Mouse (Mus musculus): ENCODE measurements around the gene Tns3. TPM values are rescaled to one million over a fixed set of nuclear protein-coding genes. Genes with fewer than 3 reads are reported as not detected.

Tns3 gene
- total and polyA plus RNA-seq, 3 experiments = not detected

- no peaks in the 10 kb centered on the region for H3K27me3 ChIP-seq (ENCODE audit: control insufficient read depth in 1 of 2, insufficient read depth in 2 of 2, low read length in 2 of 2)
- H3K4me1 ChIP-seq (ENCODE audit: control insufficient read depth in 1 of 2, insufficient read depth in 2 of 2, low read length in 2 of 2) = no peaks in the 10 kb centered on the region
- H3K9me3 ChIP-seq (replicated peaks; ENCODE audit: insufficient read depth, low read length) = no peaks in the 10 kb centered on the region
- no peaks in the 10 kb centered on the region for H3K79me2 ChIP-seq (ENCODE audit: control insufficient read depth, insufficient read depth, low read length, poor library complexity)
- no peaks in the 10 kb centered on the region for H3K36me3 ChIP-seq (ENCODE audit: control insufficient read depth in 1 of 2, insufficient read depth in 2 of 2, low read length in 2 of 2)
- H3K27ac ChIP-seq (ENCODE audit: control insufficient read depth, low read depth, low read length) = no peak overlapping the region
- no peak overlapping the region for H3K4me3 ChIP-seq (ENCODE audit: control insufficient read depth in 1 of 2, insufficient read depth in 1 of 2, low read depth in 2 of 2, low read length in 2 of 2)
- no peak overlapping the region for H3K9ac ChIP-seq (ENCODE audit: control insufficient read depth, low read depth, low read length, poor library complexity, severe bottlenecking)
- DNase-seq (ENCODE audit: low read depth, low spot score) = no peak
- TF ChIP-seq GATA1 (IDR thresholded peaks at IDR 0.05; ENCODE audit: low read depth, low read length) = no peak
- no peak for TF ChIP-seq CTCF (IDR thresholded peaks at IDR 0.05 in 2 of 3, conservative IDR thresholded peaks at IDR 0.05 in 1 of 3; ENCODE audit: control insufficient read depth in 1 of 3, insufficient read depth in 1 of 3, low read depth in 2 of 3, low read length in 3 of 3, poor library complexity in 1 of 3, severe bottlenecking in 1 of 3)
- no peak for TF ChIP-seq MYC (IDR thresholded peaks at IDR 0.05; ENCODE audit: low read depth, low read length)
- no peak for TF ChIP-seq ELF1 (IDR thresholded peaks at IDR 0.05; ENCODE audit: low read depth, low read length)
- TF ChIP-seq CHD2 (IDR thresholded peaks at IDR 0.05; ENCODE audit: low read length) = no peak
These were observed 32.2 kb downstream of the Tns3 start for GRCm38 (mm10) chr11:8632163-8632562.

DNA sequence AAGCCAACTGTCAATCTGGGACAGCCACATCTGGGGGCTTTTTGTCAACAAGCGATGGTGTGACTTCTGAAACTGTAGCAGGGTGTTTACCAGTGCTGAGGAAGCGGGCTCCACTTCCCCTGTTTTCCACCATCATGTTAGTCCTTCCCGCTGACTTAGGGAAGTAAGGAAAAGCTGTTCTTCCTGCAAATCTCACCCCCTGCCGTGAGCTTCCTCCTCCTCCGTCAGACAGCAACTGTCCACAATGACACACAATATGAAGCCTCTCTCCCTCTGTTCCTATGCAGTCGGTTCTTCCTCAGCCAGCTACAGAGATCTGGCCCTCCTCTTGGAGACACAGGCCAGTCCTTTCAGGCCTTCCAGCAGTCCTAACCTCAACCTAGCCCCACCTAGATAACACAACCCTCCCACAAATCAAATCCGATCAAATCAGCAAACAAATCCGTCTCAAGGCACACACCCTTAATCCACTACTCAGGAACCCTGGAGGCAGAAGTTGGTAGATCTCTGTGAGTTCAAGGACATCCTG lies 34.4 kb downstream of the Tns3 start:
- Histone ChIP-seq H3K27ac (ENCODE audit: control insufficient read depth, low read depth, low read length) (no peak overlapping the region), H3K4me1 (ENCODE audit: control insufficient read depth in 1 of 2, insufficient read depth in 2 of 2, low read length in 2 of 2) (no peaks in the 10 kb centered on the region), H3K9me3 (replicated peaks; ENCODE audit: insufficient read depth, low read length) (no peaks in the 10 kb centered on the region), H3K9ac (ENCODE audit: control insufficient read depth, low read depth, low read length, poor library complexity, severe bottlenecking) (no peak overlapping the region), H3K79me2 (ENCODE audit: control insufficient read depth, insufficient read depth, low read length, poor library complexity) (no peaks in the 10 kb centered on the region), H3K36me3 (ENCODE audit: control insufficient read depth in 1 of 2, insufficient read depth in 2 of 2, low read length in 2 of 2) (no peaks in the 10 kb centered on the region), H3K4me3 (ENCODE audit: control insufficient read depth in 1 of 2, insufficient read depth in 1 of 2, low read depth in 2 of 2, low read length in 2 of 2) (no peak overlapping the region), H3K27me3 (ENCODE audit: control insufficient read depth in 1 of 2, insufficient read depth in 2 of 2, low read length in 2 of 2) (no peaks in the 10 kb centered on the region)
- no peak for DNase-seq (ENCODE audit: low read depth, low spot score)
- TF ChIP-seq HCFC1 (IDR thresholded peaks at IDR 0.05; ENCODE audit: low read depth, low read length) (no peak), GATA1 (IDR thresholded peaks at IDR 0.05; ENCODE audit: low read depth, low read length) (no peak), E2F4 (IDR thresholded peaks at IDR 0.05; ENCODE audit: borderline replicate concordance, low read depth, low read length) (no peak), NELFE (IDR thresholded peaks at IDR 0.05; ENCODE audit: low read depth, low read length) (no peak), POLR2A (IDR thresholded peaks at IDR 0.05; ENCODE audit: control insufficient read depth in 1 of 2, insufficient read depth in 1 of 2, low read depth in 1 of 2, low read length in 2 of 2, poor library complexity in 1 of 2) (no peak)

GRCm38 (mm10) chr11:8629326-8629725 lies 35.0 kb downstream of the Tns3 start:
- Histone ChIP-seq H3K4me1 (ENCODE audit: control insufficient read depth in 1 of 2, insufficient read depth in 2 of 2, low read length in 2 of 2) (no peaks in the 10 kb centered on the region), H3K36me3 (ENCODE audit: control insufficient read depth in 1 of 2, insufficient read depth in 2 of 2, low read length in 2 of 2) (no peaks in the 10 kb centered on the region), H3K27ac (ENCODE audit: control insufficient read depth, low read depth, low read length) (no peak overlapping the region), H3K4me3 (ENCODE audit: control insufficient read depth in 1 of 2, insufficient read depth in 1 of 2, low read depth in 2 of 2, low read length in 2 of 2) (no peak overlapping the region), H3K79me2 (ENCODE audit: control insufficient read depth, insufficient read depth, low read length, poor library complexity) (no peaks in the 10 kb centered on the region), H3K27me3 (ENCODE audit: control insufficient read depth in 1 of 2, insufficient read depth in 2 of 2, low read length in 2 of 2) (no peaks in the 10 kb centered on the region), H3K9me3 (replicated peaks; ENCODE audit: insufficient read depth, low read length) (no peaks in the 10 kb centered on the region), H3K9ac (ENCODE audit: control insufficient read depth, low read depth, low read length, poor library complexity, severe bottlenecking) (no peak overlapping the region)
- DNase-seq (ENCODE audit: low read depth, low spot score) = no peak
- TF ChIP-seq KAT2A (conservative IDR thresholded peaks at IDR 0.05; ENCODE audit: low read depth, low read length) = no peak
- no peak for TF ChIP-seq TCF12 (IDR thresholded peaks at IDR 0.05; ENCODE audit: low read depth, low read length)
- no peak for TF ChIP-seq MYC (IDR thresholded peaks at IDR 0.05; ENCODE audit: low read depth, low read length)
- no peak for TF ChIP-seq POLR2A (IDR thresholded peaks at IDR 0.05; ENCODE audit: control insufficient read depth in 1 of 2, insufficient read depth in 1 of 2, low read depth in 1 of 2, low read length in 2 of 2, poor library complexity in 1 of 2)

All from MEL (cell line).